In genomic region chr16:23967301-23967700, GRCm38 (mm10) we compare ENCODE assay signal across 15 mouse cellular contexts. TPM values are rescaled to one million over a fixed set of nuclear protein-coding genes. Genes with fewer than 3 reads are reported as not detected.
A peak's percentile ranks its signal among the peaks of the same experiment; 100 is the strongest.
DNase-seq lines count a peak whose midpoint lies in the region; ATAC-seq and TF ChIP-seq lines count a peak whose summit lies in the region.
"Had no signal": no experiment of that assay in that cellular context is flagged by ENCODE, and none has a peak within 500 bp of the region (broad histone marks: within the 10 kb centered on the region; RNA-seq: fewer than 3 reads in every experiment).

No protein-coding gene starts in this region.

- H3K4me2 ChIP-seq in stomach, postnatal 0 days (replicated peaks; ENCODE audit: low read depth): no peak overlapping the region
- no peak overlapping the region for H3K4me2 ChIP-seq in forebrain, embryonic 14.5 days (ENCODE audit: low read length)
- H3K4me2 ChIP-seq: embryonic facial prominence, embryonic 15.5 days had no signal

- H3K27ac ChIP-seq in cerebellum, adult 2 months (ENCODE audit: insufficient read depth, low read length): no peak overlapping the region
- no peak overlapping the region for H3K27ac ChIP-seq in embryonic fibroblast, embryonic 13.5 days (ENCODE audit: insufficient read depth, low read length)
- no peak overlapping the region for H3K27ac ChIP-seq in stomach, postnatal 0 days (replicated peaks)
- no peak overlapping the region for H3K27ac ChIP-seq in forebrain, embryonic 14.5 days (ENCODE audit: low read depth, low read length)
- H3K27ac ChIP-seq: embryonic facial prominence, embryonic 15.5 days had no signal

- 74% methylated on average over 7 of the region's 7 CpGs for WGBS in cerebellum, adult 2 months
- 80% methylated on average over 7 of the region's 7 CpGs for WGBS in stomach, postnatal 0 days
- WGBS in forebrain, embryonic 14.5 days: 76% methylated on average over 7 of the region's 7 CpGs

- TF ChIP-seq POLR2A in cerebellum, adult 2 months (IDR thresholded peaks at IDR 0.05; ENCODE audit: borderline replicate concordance, insufficient read depth, low read length): no peak
- no peak for TF ChIP-seq POLR2A in embryonic fibroblast, embryonic 13.5 days (IDR thresholded peaks at IDR 0.05; ENCODE audit: low read depth, low read length)

- ATAC-seq in stomach, postnatal 0 days (ENCODE audit: low FRiP score, low TSS enrichment): no peak
- ATAC-seq in forebrain, embryonic 14.5 days: no peak

- no peaks in the 10 kb centered on the region for H3K9me3 ChIP-seq in stomach, postnatal 0 days (ENCODE audit: control insufficient read depth, low read length)
- no peaks in the 10 kb centered on the region for H3K9me3 ChIP-seq in forebrain, embryonic 14.5 days (replicated peaks; ENCODE audit: control insufficient read depth, low read length)
- H3K9me3 ChIP-seq: embryonic facial prominence, embryonic 15.5 days had no signal

- H3K36me3 ChIP-seq in stomach, postnatal 0 days (ENCODE audit: control insufficient read depth, insufficient read depth, low read length): no peaks in the 10 kb centered on the region; the same call in 1 of the 2 replicates
- H3K36me3 ChIP-seq in forebrain, embryonic 14.5 days (ENCODE audit: control insufficient read depth, insufficient read depth, low read length): peaks cover 4% of the 10 kb centered on the region; the same call in 1 of the 2 replicates

- H3K27me3 ChIP-seq in cerebellum, adult 2 months (ENCODE audit: control insufficient read depth, insufficient read depth, low read length): no peaks in the 10 kb centered on the region
- H3K27me3 ChIP-seq in stomach, postnatal 0 days (ENCODE audit: control insufficient read depth, insufficient read depth, low read length): no peaks in the 10 kb centered on the region
- no peaks in the 10 kb centered on the region for H3K27me3 ChIP-seq in forebrain, embryonic 14.5 days (replicated peaks; ENCODE audit: control insufficient read depth, insufficient read depth, low read length)
- H3K27me3 ChIP-seq: embryonic facial prominence, embryonic 15.5 days had no signal

- H3K9ac ChIP-seq in stomach, postnatal 0 days (ENCODE audit: low read length): no peak overlapping the region
- H3K9ac ChIP-seq in forebrain, embryonic 14.5 days (ENCODE audit: low read length): no peak overlapping the region
- H3K9ac ChIP-seq: embryonic facial prominence, embryonic 15.5 days had no signal

- TF ChIP-seq CTCF in cerebellum, adult 2 months (IDR thresholded peaks at IDR 0.05; ENCODE audit: borderline replicate concordance, insufficient read depth, low read depth, low read length): peak; percentile 59
- TF ChIP-seq CTCF in embryonic fibroblast, embryonic 13.5 days (IDR thresholded peaks at IDR 0.05; ENCODE audit: borderline replicate concordance, insufficient read depth, low read length): peak; percentile 18; the same call in 1 of the 2 replicates
- TF ChIP-seq CTCF in stomach, postnatal 0 days (IDR thresholded peaks at IDR 0.05; ENCODE audit: low read depth): peak; percentile 61

- H3K4me1 ChIP-seq in cerebellum, adult 2 months (ENCODE audit: control insufficient read depth, insufficient read depth, low read length): no peaks in the 10 kb centered on the region
- no peaks in the 10 kb centered on the region for H3K4me1 ChIP-seq in embryonic fibroblast, embryonic 13.5 days (ENCODE audit: control insufficient read depth, insufficient read depth, low read length)
- H3K4me1 ChIP-seq in stomach, postnatal 0 days (replicated peaks; ENCODE audit: control insufficient read depth, insufficient read depth): no peaks in the 10 kb centered on the region
- H3K4me1 ChIP-seq in forebrain, embryonic 14.5 days (ENCODE audit: control insufficient read depth, insufficient read depth, low read length): peaks cover 5% of the 10 kb centered on the region; the same call in 1 of the 2 replicates

- no peak for DNase-seq in cerebellum, adult 2 months
- DNase-seq in cerebellum, postnatal 36 days: no peak
- DNase-seq in lung, adult 18-20 months: peak; percentile 47 to 62
- no peak for DNase-seq in lung, postnatal 14 days
- no peak for DNase-seq in stomach, postnatal 0 days (ENCODE audit: low spot score)
- no peak for DNase-seq in layer of hippocampus, postnatal 25 days (ENCODE audit: extremely low spot score in 1 of 2, low spot score in 1 of 2)
- no peak for DNase-seq in forebrain, embryonic 14.5 days (ENCODE audit: low spot score)
- DNase-seq: heart, adult 18-20 months; midbrain, embryonic 14.5 days had no signal

- no peak overlapping the region for H3K4me3 ChIP-seq in cerebellum, adult 2 months (replicated peaks; ENCODE audit: insufficient read depth, low read depth, low read length)
- H3K4me3 ChIP-seq in embryonic fibroblast, embryonic 13.5 days (ENCODE audit: insufficient read depth, low read length): no peak overlapping the region
- H3K4me3 ChIP-seq in stomach, postnatal 0 days (ENCODE audit: low read depth, low read length): no peak overlapping the region
- H3K4me3 ChIP-seq in forebrain, embryonic 14.5 days (ENCODE audit: low read depth, low read length): no peak overlapping the region
- H3K4me3 ChIP-seq: embryonic facial prominence, embryonic 15.5 days had no signal

- no peak for TF ChIP-seq EP300 in stomach, postnatal 0 days (optimal IDR thresholded peaks at IDR 0.05)

RNA-seq across cellular contexts. Expression of gene Gm37419, which starts 21.0 kb away (rescaled TPM):
- not detected in 2 replicates for polyA plus RNA-seq in cerebellum, adult 2 months (2012; rRNA removed)
- polyA plus RNA-seq in embryonic fibroblast, embryonic 13.5 days (2011; ENCODE audit: insufficient read length, low read depth, missing spikeins): not detected in 2 replicates
- polyA plus RNA-seq in stomach, postnatal 0 days (2015; fragmentation: Nextera tagmentation; extraction: Ambion mirVana): not detected in 2 replicates
- total RNA-seq in layer of hippocampus, postnatal 25 days (2021): not detected
- not detected in 2 replicates for polyA plus RNA-seq in forebrain, embryonic 14.5 days (2014; fragmentation: Nextera tagmentation; extraction: Ambion mirVana)
- total RNA-seq: adrenal gland, postnatal 4 days; heart, adult 18-20 months; left cerebral cortex, postnatal 25 days had no signal
- polyA plus RNA-seq: C2C12; embryonic facial prominence, embryonic 15.5 days; midbrain, embryonic 14.5 days; urinary bladder, adult 2 months had no signal

RNA-seq across cellular contexts. Expression of gene Bcl6, which starts 21.4 kb away (rescaled TPM):
- polyA plus RNA-seq in cerebellum, adult 2 months (2012; rRNA removed): 30.8 and 41.3 TPM in 2 replicates
- polyA plus RNA-seq in embryonic fibroblast, embryonic 13.5 days (2011; ENCODE audit: insufficient read length, low read depth, missing spikeins): 12.8 and 13.1 TPM in 2 replicates
- polyA plus RNA-seq in stomach, postnatal 0 days (2015; fragmentation: Nextera tagmentation; extraction: Ambion mirVana): 0.23 and 0.30 TPM in 2 replicates
- total RNA-seq in layer of hippocampus, postnatal 25 days (2021): 10 to 100 TPM; 50.2 to 53.1 TPM
- polyA plus RNA-seq in forebrain, embryonic 14.5 days (2014; fragmentation: Nextera tagmentation; extraction: Ambion mirVana): 1.3 and 1.7 TPM in 2 replicates

RNA-seq across cellular contexts. Expression of gene Rtp2, which starts 35.1 kb away (rescaled TPM):
- not detected in 2 replicates for polyA plus RNA-seq in cerebellum, adult 2 months (2012; rRNA removed)
- not detected in 2 replicates for polyA plus RNA-seq in embryonic fibroblast, embryonic 13.5 days (2011; ENCODE audit: insufficient read length, low read depth, missing spikeins)
- polyA plus RNA-seq in stomach, postnatal 0 days (2015; fragmentation: Nextera tagmentation; extraction: Ambion mirVana): not detected in 2 replicates
- under 1 TPM; 0.47 to 0.49 TPM for total RNA-seq in layer of hippocampus, postnatal 25 days (2021)
- not detected in 2 replicates for polyA plus RNA-seq in forebrain, embryonic 14.5 days (2014; fragmentation: Nextera tagmentation; extraction: Ambion mirVana)
- total RNA-seq: adrenal gland, postnatal 4 days; heart, adult 18-20 months; left cerebral cortex, postnatal 25 days had no signal
- polyA plus RNA-seq: C2C12; midbrain, embryonic 14.5 days; urinary bladder, adult 2 months had no signal

Comparison
In these comparisons a context has a peak if more than half of its experiments do, and no peak if none do; other contexts are left out.
1. DNase-seq: peak in lung, adult 18-20 months (2 of 2); none in cerebellum, adult 2 months (0 of 2), cerebellum, postnatal 36 days (0 of 2), lung, postnatal 14 days (single experiment), stomach, postnatal 0 days (single experiment), layer of hippocampus, postnatal 25 days (0 of 2) and forebrain, embryonic 14.5 days (single experiment).
2. Peak in every context shown above with its lines, with median percentiles within 50 percentile points of each other: CTCF ChIP-seq.